Mouse (Mus musculus) myocyte (in vitro differentiated cells): Measurements from ENCODE around the gene Ovca2. TPM values are rescaled to one million over a fixed set of nuclear protein-coding genes. Genes with fewer than 3 reads are reported as not detected.

Source experiments
- H3K27me3 ChIP-seq: one replicate; pipeline ENCODE4 v1.6.1; 2011; ENCODE audit not compliant: control insufficient read depth, insufficient read depth, insufficient read length
- H3K36me3 ChIP-seq: one replicate; pipeline ENCODE4 v1.6.1; 2011; ENCODE audit not compliant: control insufficient read depth, insufficient read depth
- H3K4me2 ChIP-seq: one replicate; pipeline ENCODE4 v1.6.1; 2011; ENCODE audit warnings: low read depth, control low read depth
- H3K4me3 ChIP-seq: one replicate; pipeline ENCODE4 v1.5.1; 2011; ENCODE audit warnings: mild to moderate bottlenecking, control low read depth, moderate library complexity
- H3K79me2 ChIP-seq: one replicate; pipeline ENCODE4 v1.6.1; 2011; ENCODE audit not compliant: control insufficient read depth, insufficient read depth
- H3ac ChIP-seq: one replicate; pipeline ENCODE4 v1.6.1; 2011; ENCODE audit not compliant: control insufficient read depth, insufficient read length
- CEBPB ChIP-seq: IDR thresholded peaks from 2 replicates; pipeline ENCODE4 v1.6.1; 2011; ENCODE audit warnings: mild to moderate bottlenecking, moderate library complexity; ENCODE audit not compliant: poor library complexity, insufficient read depth, severe bottlenecking
- E2F4 ChIP-seq: IDR thresholded peaks from one replicate; pipeline ENCODE4 v1.6.1; 2011; ENCODE audit warnings: mild to moderate bottlenecking, control low read depth, moderate library complexity; ENCODE audit not compliant: insufficient read depth
- MAX ChIP-seq: IDR thresholded peaks from one replicate; pipeline ENCODE4 v1.6.1; 2011; ENCODE audit warnings: low read depth, mild to moderate bottlenecking, control low read depth
- MYOD1 ChIP-seq, 3 experiments: IDR thresholded peaks; one replicate each; pipeline ENCODE4 v1.6.1; 2011; ENCODE audit warnings: control low read depth in 2 of 3, low read depth in 2 of 3, mild to moderate bottlenecking in 2 of 3, moderate library complexity in 1 of 3; ENCODE audit not compliant: insufficient read length in 2 of 3, control insufficient read depth in 1 of 3
- MYOG ChIP-seq, 3 experiments: IDR thresholded peaks; one replicate each; pipeline ENCODE4 v1.6.1; 2011; ENCODE audit warnings: control low read depth in 2 of 3, low read depth in 2 of 3, mild to moderate bottlenecking in 2 of 3; ENCODE audit not compliant: insufficient read length in 2 of 3, control insufficient read depth in 1 of 3, insufficient read depth in 1 of 3
- POLR2A ChIP-seq: IDR thresholded peaks from one replicate; pipeline ENCODE4 v1.6.1; 2011; ENCODE audit warnings: low read depth, mild to moderate bottlenecking, control low read depth, moderate library complexity; ENCODE audit not compliant: insufficient read length
- POLR2AphosphoS2 ChIP-seq: IDR thresholded peaks from one replicate; pipeline ENCODE4 v1.6.1; 2011; ENCODE audit warnings: low read depth, control low read depth; ENCODE audit not compliant: insufficient read length
- REST ChIP-seq: IDR thresholded peaks from one replicate; pipeline ENCODE4 v1.6.1; 2011; ENCODE audit warnings: mild to moderate bottlenecking, control low read depth, moderate library complexity; ENCODE audit not compliant: insufficient read depth, insufficient read length
- SRF ChIP-seq: IDR thresholded peaks from one replicate; pipeline ENCODE4 v1.6.1; 2011; ENCODE audit warnings: low read depth; ENCODE audit not compliant: control insufficient read depth, insufficient read length
- TCF12 ChIP-seq: IDR thresholded peaks from one replicate; pipeline ENCODE4 v1.6.1; 2011; ENCODE audit warnings: mild to moderate bottlenecking, control low read depth; ENCODE audit not compliant: poor library complexity, insufficient read depth, severe bottlenecking
- TCF3 ChIP-seq: IDR thresholded peaks from one replicate; pipeline ENCODE4 v1.6.1; 2011; ENCODE audit warnings: low read depth, control low read depth; ENCODE audit not compliant: insufficient read length
- USF1 ChIP-seq: IDR thresholded peaks from one replicate; pipeline ENCODE4 v1.6.1; 2011; ENCODE audit warnings: low read depth, mild to moderate bottlenecking, control low read depth, moderate library complexity
- polyA plus RNA-seq: library from polyadenylated mRNA; unstranded; fragments of >200 nt; fragmentation: generic; extraction: Trizol; gene quantifications from one replicate; pipeline ENCODE4 v1.2.1, GENCODE M21; 2012; ENCODE audit warnings: missing spikeins

Ovca2 gene
- polyA plus RNA-seq, 1 experiment = 12.2 TPM

GRCm38 (mm10) chr11:75142749-75143148, 35.9 kb downstream of the Ovca2 start:
- Histone ChIP-seq H3K27me3 (no peaks in the 10 kb centered on the region), H3K4me3 (no peak overlapping the region), H3ac (no peak overlapping the region), H3K79me2 (no peaks in the 10 kb centered on the region), H3K4me2 (no peak overlapping the region), H3K36me3 (peaks cover 22% of the 10 kb centered on the region)
- no peak for TF ChIP-seq E2F4
- TF ChIP-seq MYOG (IDR thresholded peaks at IDR 0.05; ENCODE audit: control insufficient read depth in 1 of 3, insufficient read depth in 1 of 3, insufficient read length in 2 of 3, low read depth in 2 of 3) = no peak
- no peak for TF ChIP-seq TCF12
- TF ChIP-seq TCF3 = no peak
- no peak for TF ChIP-seq USF1
- no peak for TF ChIP-seq SRF
- TF ChIP-seq REST = no peak
- TF ChIP-seq POLR2A = no peak
- TF ChIP-seq MYOD1 (IDR thresholded peaks at IDR 0.05; ENCODE audit: control insufficient read depth in 1 of 3, insufficient read length in 2 of 3, low read depth in 2 of 3) = no peak
- no peak for TF ChIP-seq MAX
- TF ChIP-seq CEBPB = no peak

GRCm38 (mm10) chr11:75141913-75142312, 36.7 kb downstream of the Ovca2 start:
- Histone ChIP-seq H3K4me3 (no peak overlapping the region), H3K79me2 (no peaks in the 10 kb centered on the region), H3ac (no peak overlapping the region), H3K27me3 (no peaks in the 10 kb centered on the region), H3K36me3 (peaks cover 22% of the 10 kb centered on the region), H3K4me2 (no peak overlapping the region)
- TF ChIP-seq MYOD1 (IDR thresholded peaks at IDR 0.05; ENCODE audit: control insufficient read depth in 1 of 3, insufficient read length in 2 of 3, low read depth in 2 of 3) (no peak), CEBPB (no peak), REST (no peak)

DNA sequence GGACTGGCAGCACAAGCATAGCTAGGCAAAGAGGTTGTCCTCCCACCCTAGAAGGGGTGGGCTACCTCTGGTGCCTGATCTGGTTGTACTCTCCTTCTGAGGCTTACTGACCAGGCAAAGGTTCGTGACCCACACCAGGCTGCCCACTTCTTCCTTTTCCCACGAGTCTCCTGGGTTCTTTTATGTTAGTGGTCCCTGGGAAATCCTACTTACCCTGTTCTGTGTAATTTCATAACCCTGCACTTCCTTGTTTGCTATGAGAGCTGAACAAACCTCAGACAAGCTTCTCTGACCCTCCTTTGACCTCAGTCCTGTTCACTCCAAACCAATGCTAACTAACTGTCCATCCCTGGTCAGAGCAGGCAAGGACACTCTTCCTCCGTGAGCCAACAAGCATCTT, 37.6 kb downstream of the Ovca2 start:
- no peaks in the 10 kb centered on the region for H3K79me2 ChIP-seq
- TF ChIP-seq REST (no peak), USF1 (no peak), POLR2A (no peak), MAX (no peak), CEBPB (no peak), MYOG (IDR thresholded peaks at IDR 0.05; ENCODE audit: control insufficient read depth in 1 of 3, insufficient read depth in 1 of 3, insufficient read length in 2 of 3, low read depth in 2 of 3) (no peak), TCF12 (no peak), POLR2AphosphoS2 (no peak), MYOD1 (IDR thresholded peaks at IDR 0.05; ENCODE audit: control insufficient read depth in 1 of 3, insufficient read length in 2 of 3, low read depth in 2 of 3) (no peak), E2F4 (no peak)
- H3K36me3 ChIP-seq = peaks cover 18% of the 10 kb centered on the region
- no peak overlapping the region for H3K4me3 ChIP-seq
- H3ac ChIP-seq = no peak overlapping the region
- no peaks in the 10 kb centered on the region for H3K27me3 ChIP-seq
- H3K4me2 ChIP-seq = no peak overlapping the region

DNA sequence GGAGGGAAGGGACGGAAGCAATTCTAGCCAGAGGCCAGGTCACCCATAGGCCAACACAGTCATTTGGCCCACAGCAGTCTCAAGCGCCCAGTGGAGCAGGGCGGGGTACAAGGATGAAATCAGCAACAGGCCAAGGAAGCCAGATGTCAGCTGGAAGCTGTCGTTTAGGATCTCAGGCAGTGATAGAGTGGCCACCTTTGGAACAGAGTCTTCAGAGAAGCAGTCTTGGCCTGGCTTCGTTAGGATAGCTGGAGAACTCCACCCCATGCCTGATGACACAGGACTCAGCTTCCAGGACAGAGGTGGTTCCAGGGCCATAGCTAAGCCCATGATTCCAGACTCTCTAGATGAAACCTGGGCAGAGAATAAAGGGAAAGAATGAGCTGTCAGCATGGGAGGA, 38.2 kb downstream of the Ovca2 start:
- TF ChIP-seq TCF12 (no peak), REST (no peak), CEBPB (no peak), SRF (no peak), MYOG (IDR thresholded peaks at IDR 0.05; ENCODE audit: control insufficient read depth in 1 of 3, insufficient read depth in 1 of 3, insufficient read length in 2 of 3, low read depth in 2 of 3) (no peak), E2F4 (no peak), POLR2AphosphoS2 (no peak), MYOD1 (IDR thresholded peaks at IDR 0.05; ENCODE audit: control insufficient read depth in 1 of 3, insufficient read length in 2 of 3, low read depth in 2 of 3) (no peak), USF1 (no peak), POLR2A (no peak), TCF3 (no peak), MAX (no peak)
- H3ac ChIP-seq = no peak overlapping the region
- H3K79me2 ChIP-seq = no peaks in the 10 kb centered on the region
- H3K36me3 ChIP-seq = peaks cover 14% of the 10 kb centered on the region
- no peak overlapping the region for H3K4me3 ChIP-seq
- H3K27me3 ChIP-seq = no peaks in the 10 kb centered on the region
- no peak overlapping the region for H3K4me2 ChIP-seq

GRCm38 (mm10) chr11:75139122-75139963, 39.3 kb downstream of the Ovca2 start:
- no peak overlapping the region for H3ac ChIP-seq
- TF ChIP-seq USF1 (no peak), POLR2AphosphoS2 (no peak), MYOG (IDR thresholded peaks at IDR 0.05; ENCODE audit: control insufficient read depth in 1 of 3, insufficient read depth in 1 of 3, insufficient read length in 2 of 3, low read depth in 2 of 3) (no peak), TCF3 (no peak), CEBPB (no peak), E2F4 (no peak), TCF12 (no peak), SRF (no peak), REST (no peak), MYOD1 (IDR thresholded peaks at IDR 0.05; ENCODE audit: control insufficient read depth in 1 of 3, insufficient read length in 2 of 3, low read depth in 2 of 3) (no peak), MAX (no peak), POLR2A (no peak)

More at GRCm38 (mm10) chr11:75139122-75139963, 39.3 kb downstream of the Ovca2 start:
- H3K4me3 ChIP-seq = no peak overlapping the region
- no peaks in the 10 kb centered on the region for H3K79me2 ChIP-seq
- peaks cover 14% of the 10 kb centered on the region for H3K36me3 ChIP-seq
- H3K27me3 ChIP-seq = no peaks in the 10 kb centered on the region
- no peak overlapping the region for H3K4me2 ChIP-seq
